Mouse (Mus musculus) hindbrain, embryonic 11.5 days (tissue): ENCODE measurements around the gene Cep128. TPM values are rescaled to one million over a fixed set of nuclear protein-coding genes. Genes with fewer than 3 reads are reported as not detected.

Experiments
- ATAC-seq: fragments of 200-750 bp; cut with Nextera tagmentation; 2 replicates; pipeline ENCODE4 v1.8.0; 2017; ENCODE audit warnings: mild to moderate bottlenecking, moderate TSS enrichment, moderate library complexity; ENCODE audit not compliant: low FRiP score
- DNase-seq: peaks from one replicate; pipeline ENCODE4 v3.0.0-alpha.2; 2015; ENCODE audit warnings: low spot score
- H3K27ac ChIP-seq: fragments of 300-500 bp; sonication (generic); 2 replicates; pipeline ENCODE4 v1.5.1; 2014; ENCODE audit warnings: mild to moderate bottlenecking, low read depth, low read length
- H3K27me3 ChIP-seq: fragments of 300-500 bp; sonication (generic); 2 replicates; pipeline ENCODE4 v1.6.1; 2014; ENCODE audit warnings: mild to moderate bottlenecking, low read length, moderate library complexity, mixed read lengths; ENCODE audit not compliant: control insufficient read depth, insufficient read depth
- H3K36me3 ChIP-seq: fragments of 300-500 bp; sonication (generic); 2 replicates; pipeline ENCODE4 v1.6.1; 2014; ENCODE audit warnings: mild to moderate bottlenecking, low read length, moderate library complexity, mixed read lengths; ENCODE audit not compliant: control insufficient read depth, insufficient read depth
- H3K4me1 ChIP-seq: fragments of 300-500 bp; sonication (generic); replicated peaks from 2 replicates; pipeline ENCODE4 v1.6.1; 2014; ENCODE audit warnings: low read length, mixed read lengths; ENCODE audit not compliant: control insufficient read depth, insufficient read depth
- H3K4me2 ChIP-seq: fragments of 300-500 bp; sonication (generic); replicated peaks from 2 replicates; pipeline ENCODE4 v1.6.1; 2014; ENCODE audit warnings: mild to moderate bottlenecking, low read depth, low read length
- H3K4me3 ChIP-seq: fragments of 300-500 bp; sonication (generic); 2 replicates; pipeline ENCODE4 v1.5.1; 2014; ENCODE audit warnings: low read depth, low read length
- H3K9ac ChIP-seq: fragments of 300-500 bp; sonication (generic); 2 replicates; pipeline ENCODE4 v1.6.1; 2014; ENCODE audit warnings: low read depth, low read length
- H3K9me3 ChIP-seq: fragments of 300-500 bp; sonication (generic); 2 replicates; pipeline ENCODE4 v1.6.1; 2016; ENCODE audit warnings: low read length; ENCODE audit not compliant: control insufficient read depth
- WGBS: fragments of 180-500 bp; shearing (Covaris S2); extraction: QIAGEN DNeasy Blood & Tissue Kit; methylation state at CpG from one replicate; pipeline ENCODE4 v1.1.7; 2014; 5-methylcytosine and 5-hydroxymethylcytosine counted together
- polyA plus RNA-seq: library from polyadenylated mRNA; unstranded; fragments of >200 nt; fragmentation: Nextera tagmentation; extraction: Ambion mirVana; gene quantifications from 2 replicates; pipeline ENCODE4 v1.2.1, GENCODE M21; 2014

Gene Cep128
- polyA plus RNA-seq, 1 experiment from 2014 or later: 10.7 TPM

DNA sequence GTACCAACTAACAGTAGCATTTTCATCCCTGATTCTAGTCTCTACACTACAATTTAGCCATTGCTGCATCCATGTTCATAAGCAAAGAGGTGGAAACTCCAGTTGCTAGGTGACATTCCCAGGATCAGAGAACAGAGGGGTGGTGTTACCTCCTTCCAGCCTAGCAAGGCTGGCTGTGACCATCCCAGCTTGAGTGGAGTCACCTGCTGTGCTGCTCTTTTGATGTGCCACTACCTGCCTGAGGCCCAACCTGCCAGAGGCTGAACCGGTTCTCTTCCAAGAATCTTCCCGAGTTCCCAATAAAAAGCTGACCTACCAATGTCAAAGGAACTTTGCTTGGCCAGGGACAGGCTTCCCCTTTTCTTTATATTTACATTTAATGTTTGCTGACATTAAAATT is 408.8 kb downstream of the Cep128 start:
- H3K27ac ChIP-seq: no peak overlapping the region
- ATAC-seq (no peak), DNase-seq (no peak)
- 36% methylated on average over 2 of the region's 2 CpGs for WGBS
- H3K9ac ChIP-seq: no peak overlapping the region
- H3K36me3 ChIP-seq: no peaks in the 10 kb centered on the region
- H3K4me1 ChIP-seq: no peaks in the 10 kb centered on the region
- no peaks in the 10 kb centered on the region for H3K27me3 ChIP-seq
- no peaks in the 10 kb centered on the region for H3K9me3 ChIP-seq
- no peak overlapping the region for H3K4me2 ChIP-seq
- H3K4me3 ChIP-seq: no peak overlapping the region

- Histone ChIP-seq H3K4me2 (no peak overlapping the region), H3K27me3 (no peaks in the 10 kb centered on the region), H3K9ac (no peak overlapping the region), H3K4me3 (no peak overlapping the region), H3K27ac (no peak overlapping the region), H3K36me3 (no peaks in the 10 kb centered on the region), H3K4me1 (no peaks in the 10 kb centered on the region), H3K9me3 (no peaks in the 10 kb centered on the region)
- WGBS: 95% methylated on average over 3 of the region's 3 CpGs
- no peak for DNase-seq
- ATAC-seq: no peak
Measured at GRCm38 (mm10) chr12:90971156-90971555, 413.1 kb downstream of the Cep128 start.

DNA sequence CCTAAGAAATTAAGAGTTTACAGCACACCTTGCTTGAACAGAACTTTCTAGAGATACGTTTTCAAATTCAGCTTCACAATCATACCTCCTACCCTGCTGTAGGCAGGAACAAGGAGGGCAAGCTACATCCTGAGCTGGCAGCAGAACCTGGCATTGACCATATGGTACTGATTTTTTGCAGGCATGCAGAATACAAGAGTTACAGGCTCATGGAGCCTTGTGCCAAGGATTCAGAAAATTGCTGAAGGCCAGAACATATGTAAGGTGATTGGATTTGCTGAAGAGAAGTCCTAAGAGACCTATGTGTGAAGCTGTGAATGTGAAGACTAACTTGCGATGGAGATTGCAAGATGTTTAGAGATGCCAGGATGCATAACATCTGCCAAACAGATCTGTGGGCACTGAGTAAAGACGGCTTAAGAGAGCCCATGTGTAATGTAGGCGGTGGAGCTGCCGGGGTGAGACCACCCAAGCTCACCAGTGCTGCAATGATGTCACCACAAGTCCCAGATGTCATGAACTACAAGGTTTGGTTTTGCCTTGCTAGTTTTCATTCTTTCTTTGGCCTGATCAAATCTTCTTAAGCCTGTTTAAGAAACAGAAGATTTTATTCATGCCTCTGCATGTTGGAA is 422.7 kb downstream of the Cep128 start:
- DNase-seq (no peak), ATAC-seq (no peak)
- H3K9me3 ChIP-seq: no peaks in the 10 kb centered on the region
- H3K4me1 ChIP-seq: no peaks in the 10 kb centered on the region
- no peaks in the 10 kb centered on the region for H3K27me3 ChIP-seq
- no peak overlapping the region for H3K27ac ChIP-seq
- no peaks in the 10 kb centered on the region for H3K36me3 ChIP-seq
- 89% methylated on average over 5 of the region's 5 CpGs for WGBS
- H3K4me2 ChIP-seq: no peak overlapping the region
- no peak overlapping the region for H3K4me3 ChIP-seq
- no peak overlapping the region for H3K9ac ChIP-seq

DNA sequence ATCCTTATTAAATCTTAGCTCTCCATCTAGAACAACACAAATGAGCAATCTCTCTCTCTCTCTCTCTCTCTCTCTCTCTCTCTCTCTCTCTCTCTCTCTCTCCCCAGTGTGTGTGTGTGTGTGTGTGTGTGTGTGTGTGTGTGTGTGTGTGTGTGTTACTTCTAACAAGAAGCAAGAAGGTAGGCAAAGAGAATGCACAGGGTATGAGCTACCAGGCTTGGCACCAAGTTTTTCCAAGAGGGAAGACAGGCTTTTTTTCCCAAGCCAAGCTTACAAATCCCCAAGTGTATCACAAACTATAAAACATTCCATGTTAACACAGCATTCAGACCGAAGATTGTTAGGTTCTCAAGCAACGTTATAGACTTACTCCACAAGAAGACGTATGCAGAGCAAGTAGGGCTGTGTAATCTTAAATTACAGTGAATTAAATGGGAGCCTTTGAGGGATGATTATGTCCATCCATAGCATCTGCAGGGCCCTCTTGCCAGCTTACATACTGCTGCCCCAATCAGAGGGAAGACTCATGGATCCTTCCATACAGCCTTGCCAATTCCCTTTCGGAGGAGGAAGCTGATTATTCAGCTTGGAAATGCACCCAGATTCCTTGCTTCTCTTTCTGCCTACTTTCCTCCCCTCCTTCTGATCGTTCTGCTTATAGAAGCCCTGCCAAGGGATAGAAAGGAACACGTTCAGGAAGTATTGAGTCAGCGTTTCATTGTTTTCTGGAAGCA is 429.3 kb downstream of the Cep128 start:
- no peak for DNase-seq
- H3K27ac ChIP-seq: no peak overlapping the region

More for the DNA sequence above, 429.3 kb downstream of the Cep128 start:
- H3K4me2 ChIP-seq: no peak overlapping the region
- no peak for ATAC-seq
- 85% methylated on average over 7 of the region's 7 CpGs for WGBS
- H3K9ac ChIP-seq: no peak overlapping the region
- H3K9me3 ChIP-seq: no peaks in the 10 kb centered on the region
- H3K27me3 ChIP-seq: no peaks in the 10 kb centered on the region
- no peaks in the 10 kb centered on the region for H3K36me3 ChIP-seq
- no peak overlapping the region for H3K4me3 ChIP-seq
- no peaks in the 10 kb centered on the region for H3K4me1 ChIP-seq

Other genes starting within 250 kb of the Cep128 start
- 0.25 TPM in 1 of 2 replicates, not detected in the other for gene Tshr, start 154 bp upstream of the Cep128 start, polyA plus RNA-seq
- gene Gtf2a1, start 206.1 kb upstream of the Cep128 start, polyA plus RNA-seq: 57.9 and 61.3 TPM in 2 replicates